Mouse (Mus musculus): ENCODE data around the gene Gramd4. TPM values are rescaled to one million over a fixed set of nuclear protein-coding genes. Genes with fewer than 3 reads are reported as not detected.
"Not testable (repeated sequence)": the region's sequence is repeated elsewhere in the genome, so short reads cannot be mapped to it uniquely, and the experiment has no call there.

Gene Gramd4
- polyA plus RNA-seq, 1 experiment from 2014 or later = 32.5 TPM

DNA sequence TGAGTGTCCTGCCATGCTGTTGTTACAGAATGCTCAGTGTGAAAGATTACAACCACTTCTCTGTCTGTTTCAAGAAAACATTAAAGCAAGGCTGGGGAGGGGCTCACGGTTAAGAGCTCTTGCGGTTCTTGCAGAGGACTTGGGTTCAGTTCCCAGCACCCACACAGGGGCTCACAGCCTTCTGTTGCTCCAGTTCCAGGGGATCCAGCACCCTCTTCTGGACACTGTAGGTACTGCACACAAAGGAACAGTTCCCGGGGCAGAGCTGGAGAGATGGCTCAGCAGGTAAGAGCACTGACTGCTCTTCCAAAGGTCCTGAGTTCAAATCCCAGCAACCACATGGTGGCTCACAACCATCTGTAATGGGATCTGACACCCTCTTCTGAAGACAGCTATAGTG, 104.3 kb downstream of the Gramd4 start:
- H3K9me3 ChIP-seq; H3K4me3 ChIP-seq; H3K27me3 ChIP-seq; H3K9ac ChIP-seq; H3K4me1 ChIP-seq (replicated peaks); ATAC-seq (ENCODE audit: low read depth); H3K4me2 ChIP-seq; H3K27ac ChIP-seq (replicated peaks): not testable (repeated sequence)
- 96% methylated on average over 3 of the region's 3 CpGs for WGBS
- H3K36me3 ChIP-seq = peaks cover 41% of the 10 kb centered on the region

DNA sequence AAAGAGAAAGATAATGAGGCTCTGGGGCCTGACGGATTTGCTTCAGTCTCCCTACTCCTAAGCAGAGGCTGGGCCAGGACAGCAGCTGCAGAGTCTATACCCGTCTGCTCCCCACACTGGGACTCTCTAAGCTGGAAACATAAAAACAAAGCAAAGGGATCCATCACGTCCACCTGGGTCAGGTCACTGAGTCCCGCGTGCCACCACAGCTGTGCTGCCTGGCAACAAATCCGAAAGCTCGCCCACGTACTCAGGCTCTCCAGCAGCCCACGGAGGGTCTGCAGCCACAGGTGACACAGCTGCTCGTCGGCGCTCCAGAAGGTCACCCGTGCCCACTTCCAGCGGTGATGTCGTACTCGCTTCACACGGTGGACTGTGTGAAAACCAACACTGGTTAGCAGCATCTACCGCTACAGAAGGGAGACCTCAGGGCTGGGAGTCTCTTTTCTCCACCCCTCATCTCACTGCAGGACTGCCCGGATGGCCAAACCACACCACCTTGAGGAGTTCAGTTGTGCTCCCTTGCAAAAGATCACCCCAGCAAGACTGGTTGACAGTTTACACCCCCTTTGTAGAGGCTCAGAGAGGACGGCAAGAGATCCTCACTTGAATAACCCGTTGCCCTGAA, 107.3 kb downstream of the Gramd4 start:
- Histone ChIP-seq H3K9me3 (no peaks in the 10 kb centered on the region), H3K36me3 (peaks cover 41% of the 10 kb centered on the region), H3K4me1 (replicated peaks) (peaks cover 18% of the 10 kb centered on the region), H3K27me3 (no peaks in the 10 kb centered on the region), H3K27ac (replicated peaks) (no peak overlapping the region), H3K9ac (no peak overlapping the region), H3K4me2 (no peak overlapping the region), H3K4me3 (no peak overlapping the region)
- WGBS = 77% methylated on average over 21 of the region's 21 CpGs
- no peak for ATAC-seq (ENCODE audit: low read depth)

DNA sequence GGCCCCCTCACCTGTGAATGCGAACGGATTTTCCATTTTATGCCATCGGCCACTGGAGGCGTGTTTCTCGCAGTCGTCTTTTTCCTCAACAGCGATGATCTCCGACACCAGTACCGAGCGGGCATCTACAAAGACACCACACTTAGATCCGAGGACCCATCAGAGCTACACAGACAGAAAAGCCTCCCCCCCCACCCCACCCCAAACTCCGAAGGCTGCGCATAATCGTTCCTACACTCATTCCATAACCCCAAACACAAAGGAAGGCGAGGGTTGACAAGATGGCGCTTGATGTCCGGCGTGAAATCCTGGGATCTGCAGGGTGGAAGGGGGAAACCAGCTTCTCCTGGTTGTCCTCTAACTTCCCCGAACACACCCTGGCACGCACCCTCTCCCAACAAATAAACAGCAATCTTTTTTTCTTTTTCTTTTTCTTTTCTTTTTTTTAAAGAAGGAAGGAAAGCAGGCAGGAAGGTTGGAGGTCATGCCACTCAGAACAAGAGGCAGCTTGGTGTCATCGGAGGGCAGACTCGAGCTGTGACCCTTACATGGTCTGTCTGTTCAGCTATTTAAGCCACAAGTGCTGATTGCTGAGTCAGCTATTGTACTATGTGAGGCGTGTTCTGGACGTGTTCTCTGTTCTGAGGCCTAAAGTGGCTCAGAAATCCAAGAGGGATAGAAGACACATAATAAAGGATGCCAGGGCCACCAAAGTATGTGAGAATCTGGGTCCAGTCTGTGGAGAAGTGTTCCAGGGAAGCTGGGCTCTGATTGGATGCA, 108.5 kb downstream of the Gramd4 start:
- Histone ChIP-seq H3K9ac (no peak overlapping the region), H3K36me3 (peaks cover 41% of the 10 kb centered on the region), H3K27ac (replicated peaks) (no peak overlapping the region), H3K27me3 (no peaks in the 10 kb centered on the region), H3K9me3 (no peaks in the 10 kb centered on the region), H3K4me2 (no peak overlapping the region), H3K4me1 (replicated peaks) (peaks cover 22% of the 10 kb centered on the region), H3K4me3 (no peak overlapping the region)
- no peak for ATAC-seq (ENCODE audit: low read depth)
- WGBS = 91% methylated on average over 24 of the region's 24 CpGs

DNA sequence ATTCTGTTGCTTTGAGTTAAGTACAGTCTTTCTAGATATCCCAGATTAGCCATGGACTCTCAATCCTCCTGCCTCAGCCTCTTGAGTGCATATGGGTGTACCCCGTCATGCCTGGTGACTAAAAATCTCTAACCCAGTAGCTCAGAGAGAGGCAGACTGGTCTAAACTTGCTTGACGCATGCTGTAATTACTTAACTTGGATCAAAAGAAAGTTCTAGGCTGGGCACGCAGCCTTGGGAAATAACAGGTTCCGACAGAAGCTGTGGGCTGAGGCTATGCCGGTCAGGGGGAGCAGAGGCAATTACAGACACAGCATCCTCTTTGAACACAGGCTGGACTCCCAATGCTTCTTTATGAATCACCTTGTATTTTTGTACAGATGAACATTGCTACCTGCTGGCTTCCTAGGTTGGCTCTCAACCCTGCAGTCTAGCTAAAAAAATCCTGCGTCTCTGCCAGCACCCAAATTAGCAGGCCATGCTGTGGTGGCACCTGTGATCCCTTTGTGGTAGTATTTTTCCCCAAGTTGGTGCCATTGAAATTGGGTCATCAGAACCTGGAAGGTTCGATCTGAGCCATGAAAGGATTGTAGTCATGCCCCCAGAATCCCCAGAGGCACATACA, 109.6 kb downstream of the Gramd4 start:
- Histone ChIP-seq H3K9me3 (no peaks in the 10 kb centered on the region), H3K4me3 (no peak overlapping the region), H3K27ac (replicated peaks) (no peak overlapping the region), H3K4me2 (no peak overlapping the region), H3K4me1 (replicated peaks) (peaks cover 22% of the 10 kb centered on the region), H3K27me3 (no peaks in the 10 kb centered on the region), H3K9ac (no peak overlapping the region), H3K36me3 (peaks cover 30% of the 10 kb centered on the region)
- WGBS = 92% methylated on average over 7 of the region's 7 CpGs
- ATAC-seq (ENCODE audit: low read depth) = no peak

DNA sequence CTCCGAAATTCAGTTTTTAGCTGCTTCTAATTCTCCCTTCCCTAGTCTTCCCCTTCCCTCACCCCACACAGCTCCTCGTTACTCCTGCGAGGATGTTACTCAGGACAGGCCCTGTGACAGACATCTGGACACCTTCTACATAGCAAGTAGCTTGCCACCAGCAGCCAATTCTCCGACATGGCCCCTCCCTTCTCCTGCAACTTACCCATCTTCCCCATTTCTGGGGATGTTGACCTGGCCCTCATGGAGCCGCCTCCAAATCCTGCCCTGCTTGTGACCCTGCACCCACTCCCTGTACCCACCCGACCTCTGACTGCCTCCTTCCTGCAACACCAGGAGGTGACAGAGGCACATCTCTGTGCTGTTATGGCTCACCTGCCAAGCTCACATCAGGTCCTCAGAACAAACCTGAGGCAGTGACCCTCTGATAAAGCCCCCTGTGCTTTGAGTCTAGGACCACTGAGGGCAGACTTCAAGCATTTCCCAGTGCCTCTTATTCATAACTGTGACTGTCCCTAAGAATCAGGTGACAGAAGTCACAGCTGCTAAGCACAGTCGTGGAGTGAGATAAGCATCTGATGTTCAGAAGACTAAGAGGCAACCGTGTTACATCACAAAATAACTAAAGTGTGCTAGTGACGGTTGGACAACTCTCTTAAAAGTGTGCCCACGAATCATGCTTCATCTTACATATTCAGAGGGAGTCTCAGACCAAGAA, 110.5 kb downstream of the Gramd4 start:
- Histone ChIP-seq H3K4me3 (no peak overlapping the region), H3K9ac (no peak overlapping the region), H3K4me2 (no peak overlapping the region), H3K36me3 (peaks cover 22% of the 10 kb centered on the region; the same call in 1 of the 2 replicates), H3K27me3 (no peaks in the 10 kb centered on the region), H3K9me3 (no peaks in the 10 kb centered on the region), H3K27ac (replicated peaks) (peak overlapping the region; percentile 28; the same call in 1 of the 2 replicates), H3K4me1 (replicated peaks) (peaks cover 29% of the 10 kb centered on the region)
- no peak for ATAC-seq (ENCODE audit: low read depth)
- WGBS = 87% methylated on average over 10 of the region's 10 CpGs

DNA sequence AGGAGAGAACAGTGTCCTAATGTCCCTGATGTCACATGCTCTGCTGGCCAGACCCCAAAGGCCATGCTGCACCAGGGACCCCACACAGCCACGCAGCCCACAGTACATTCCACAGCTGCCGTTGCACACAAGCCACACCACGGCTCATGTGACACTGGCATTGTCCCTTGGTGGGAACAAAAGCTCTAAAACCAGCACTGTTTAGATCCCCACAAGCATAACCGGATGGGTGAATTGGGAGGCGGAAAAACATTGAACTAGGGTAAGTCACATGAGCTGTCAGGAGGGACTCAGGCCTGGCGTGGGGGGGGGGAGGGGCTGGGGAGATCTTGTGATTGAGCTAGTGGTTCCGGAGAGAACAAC, 111.0 kb downstream of the Gramd4 start:
- H3K4me3 ChIP-seq = no peak overlapping the region
- peaks cover 18% of the 10 kb centered on the region; the same call in 1 of the 2 replicates for H3K36me3 ChIP-seq
- H3K4me2 ChIP-seq = no peak overlapping the region
- no peak for ATAC-seq (ENCODE audit: low read depth)
- 23% methylated on average over 7 of the region's 7 CpGs for WGBS
- H3K4me1 ChIP-seq (replicated peaks) = peaks cover 34% of the 10 kb centered on the region
- H3K9me3 ChIP-seq = no peaks in the 10 kb centered on the region
- peak overlapping the region; percentile 28; the same call in 1 of the 2 replicates for H3K27ac ChIP-seq (replicated peaks)
- no peaks in the 10 kb centered on the region for H3K27me3 ChIP-seq
- H3K9ac ChIP-seq = no peak overlapping the region

DNA sequence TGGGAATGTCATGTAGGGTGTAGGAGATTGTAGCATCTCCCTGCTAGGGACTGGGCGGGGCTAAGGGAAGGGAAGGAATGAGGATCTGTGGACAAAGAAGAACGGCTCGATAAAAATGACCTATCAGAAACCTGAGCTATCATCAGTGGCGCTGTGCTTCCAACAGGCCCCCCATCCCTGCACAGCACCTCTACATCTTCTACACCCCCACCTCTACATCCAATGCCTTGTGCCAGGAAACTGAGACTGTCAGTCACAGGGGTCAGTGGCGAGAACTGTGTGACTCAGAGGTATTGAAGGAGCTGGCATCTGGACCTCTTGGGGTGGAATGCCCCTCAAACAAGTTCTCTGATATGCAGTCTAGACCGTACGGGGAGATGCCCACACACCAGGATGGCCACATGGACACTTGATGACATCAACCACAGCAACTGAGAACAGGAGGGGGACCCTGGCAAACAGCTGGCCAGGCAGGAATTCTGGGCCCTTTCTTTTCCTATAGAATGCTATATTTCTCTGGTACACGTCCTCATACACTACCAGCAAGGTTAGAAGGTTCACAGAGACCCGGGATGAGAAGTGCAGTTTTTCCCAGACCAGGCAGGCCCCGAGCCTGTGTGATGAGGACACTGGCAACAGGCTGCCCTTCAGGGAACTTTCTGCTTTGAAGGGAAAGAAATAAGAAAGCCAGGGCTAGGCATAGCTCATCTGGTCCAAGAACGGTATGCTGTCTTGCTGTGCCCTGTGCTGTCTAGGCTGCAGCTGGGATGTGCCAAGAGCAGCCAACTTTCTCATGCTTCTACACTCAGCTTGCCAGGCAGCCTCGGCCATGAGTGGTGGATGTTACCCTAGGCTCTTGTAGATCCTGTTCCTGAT, 111.7 kb downstream of the Gramd4 start:
- Histone ChIP-seq H3K9me3 (no peaks in the 10 kb centered on the region), H3K4me3 (no peak overlapping the region), H3K4me2 (no peak overlapping the region), H3K4me1 (replicated peaks) (peaks cover 41% of the 10 kb centered on the region), H3K27me3 (no peaks in the 10 kb centered on the region), H3K9ac (no peak overlapping the region), H3K36me3 (peaks cover 13% of the 10 kb centered on the region; the same call in 1 of the 2 replicates), H3K27ac (replicated peaks) (0 out of 2 replicates have a peak overlapping the region, but pooled peaks have one; percentile 28)
- 83% methylated on average over 12 of the region's 12 CpGs for WGBS
- ATAC-seq (ENCODE audit: low read depth) = no peak

DNA sequence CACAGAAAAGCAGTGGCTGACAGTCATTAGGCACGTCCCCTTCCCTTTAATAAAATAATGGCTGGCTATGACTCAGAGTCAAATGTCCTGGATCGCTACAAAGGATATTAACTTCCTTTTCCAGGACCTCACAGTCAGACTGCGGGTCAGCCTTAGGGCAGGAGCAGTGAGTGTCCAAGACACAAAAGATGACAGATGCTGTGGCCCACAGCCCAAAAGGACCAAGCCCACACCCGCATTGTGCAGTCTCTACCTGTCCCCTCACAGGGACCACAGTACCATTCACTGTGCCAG, 112.3 kb downstream of the Gramd4 start:
- Histone ChIP-seq H3K4me3 (no peak overlapping the region), H3K9me3 (no peaks in the 10 kb centered on the region), H3K27ac (replicated peaks) (no peak overlapping the region), H3K27me3 (no peaks in the 10 kb centered on the region), H3K36me3 (peaks cover 7% of the 10 kb centered on the region; the same call in 1 of the 2 replicates), H3K4me2 (no peak overlapping the region), H3K4me1 (replicated peaks) (peaks cover 46% of the 10 kb centered on the region), H3K9ac (no peak overlapping the region)
- no peak for ATAC-seq (ENCODE audit: low read depth)
- 66% methylated on average over 4 of the region's 4 CpGs for WGBS

DNA sequence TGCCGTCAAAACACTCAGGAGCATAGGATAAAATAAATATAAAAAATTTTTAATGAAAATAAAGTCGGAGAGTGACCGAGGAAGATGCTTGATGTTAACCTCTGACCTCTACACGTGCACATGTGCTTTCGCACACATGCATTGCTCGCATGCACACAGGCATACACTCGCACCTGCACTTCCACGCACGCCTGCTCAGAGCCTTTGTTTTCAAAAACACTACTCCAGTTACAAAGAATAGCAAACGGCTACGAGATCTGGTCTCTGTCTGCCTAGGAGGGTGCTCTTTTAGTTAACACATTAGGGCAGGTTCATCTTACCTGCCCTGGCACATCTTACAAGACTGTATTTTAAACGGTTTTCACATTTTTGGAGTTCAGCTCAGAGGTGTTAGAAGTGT, 113.8 kb downstream of the Gramd4 start:
- Histone ChIP-seq H3K27ac (replicated peaks) (no peak overlapping the region), H3K4me3 (no peak overlapping the region), H3K9me3 (no peaks in the 10 kb centered on the region), H3K36me3 (no peaks in the 10 kb centered on the region), H3K4me1 (replicated peaks) (peaks cover 53% of the 10 kb centered on the region), H3K27me3 (no peaks in the 10 kb centered on the region), H3K9ac (no peak overlapping the region), H3K4me2 (no peak overlapping the region)
- 84% methylated on average over 12 of the region's 12 CpGs for WGBS
- ATAC-seq (ENCODE audit: low read depth) = no peak

DNA sequence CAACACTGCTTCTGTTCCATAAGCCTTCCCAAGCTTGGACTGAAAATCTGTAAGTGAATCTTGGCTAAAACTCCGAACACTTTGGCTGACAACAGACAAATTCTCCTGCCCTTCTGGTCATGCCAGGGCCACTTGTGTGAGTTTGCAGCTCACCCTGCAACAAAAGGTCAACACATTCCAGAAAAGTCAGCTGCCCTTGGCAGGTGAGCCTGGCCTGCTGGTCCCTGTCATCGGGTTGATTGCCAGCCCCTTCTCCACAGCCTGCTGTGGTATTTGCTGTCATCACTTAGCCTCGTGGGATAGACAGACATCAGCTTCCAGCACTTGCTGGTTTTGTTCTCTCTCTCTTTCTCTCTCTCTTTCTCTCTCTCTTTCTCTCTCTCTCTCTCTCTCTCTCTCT, 114.6 kb downstream of the Gramd4 start:
- no peak overlapping the region for H3K9ac ChIP-seq
- no peak overlapping the region for H3K4me3 ChIP-seq
- H3K4me1 ChIP-seq (replicated peaks) = peaks cover 53% of the 10 kb centered on the region
- H3K27ac ChIP-seq (replicated peaks) = no peak overlapping the region
- no peaks in the 10 kb centered on the region for H3K36me3 ChIP-seq
- WGBS = 69% methylated on average over 3 of the region's 3 CpGs
- no peak for ATAC-seq (ENCODE audit: low read depth)
- H3K9me3 ChIP-seq = no peaks in the 10 kb centered on the region
- H3K27me3 ChIP-seq = no peaks in the 10 kb centered on the region
- no peak overlapping the region for H3K4me2 ChIP-seq

DNA sequence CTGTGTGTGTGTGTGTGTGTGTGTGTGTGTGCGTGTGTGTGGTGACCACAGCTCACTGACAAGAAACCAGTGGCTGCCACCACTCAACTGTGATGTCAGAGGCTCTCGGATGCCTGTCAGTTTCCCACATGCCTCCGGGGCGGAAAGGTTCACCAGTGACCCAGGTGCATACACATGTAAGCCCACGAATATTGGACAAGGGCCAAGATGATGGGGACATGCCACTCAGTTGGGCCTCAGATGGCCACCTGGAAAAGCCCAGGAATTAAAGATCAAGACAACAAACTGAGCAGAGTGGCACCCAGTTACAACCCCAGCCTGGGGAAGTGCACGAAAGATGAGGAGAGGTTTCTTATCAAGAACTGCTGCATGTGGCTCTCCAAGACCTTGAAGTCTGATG, 115.0 kb downstream of the Gramd4 start:
- Histone ChIP-seq H3K4me1 (replicated peaks) (peaks cover 53% of the 10 kb centered on the region), H3K27ac (replicated peaks) (no peak overlapping the region), H3K27me3 (no peaks in the 10 kb centered on the region), H3K9me3 (no peaks in the 10 kb centered on the region), H3K4me2 (no peak overlapping the region), H3K4me3 (no peak overlapping the region), H3K9ac (no peak overlapping the region), H3K36me3 (no peaks in the 10 kb centered on the region)
- 73% methylated on average over 6 of the region's 6 CpGs for WGBS
- no peak for ATAC-seq (ENCODE audit: low read depth)
